Mouse (Mus musculus) liver, postnatal 0 days (tissue): Measurements from ENCODE around the gene Pbxip1. TPM values are rescaled to one million over a fixed set of nuclear protein-coding genes. Genes with fewer than 3 reads are reported as not detected.

Experiments
- ATAC-seq: fragments of 200-750 bp; cut with Nextera tagmentation; 2 replicates; pipeline ENCODE4 v1.8.0; 2017; ENCODE audit warnings: mild to moderate bottlenecking, moderate library complexity
- DNase-seq: peaks from one replicate; pipeline ENCODE4 v3.0.0-alpha.2; 2016
- H3K27ac ChIP-seq: fragments of 300-500 bp; sonication (generic); 2 replicates; pipeline ENCODE4 v1.5.1; 2014; ENCODE audit warnings: antibody characterized with exemption, moderate library complexity, mild to moderate bottlenecking, low read depth
- H3K27me3 ChIP-seq: fragments of 300-500 bp; sonication (generic); 2 replicates; pipeline ENCODE4 v1.6.1; 2014; ENCODE audit warnings: low read length, control low read depth, mixed read lengths; ENCODE audit not compliant: insufficient read depth
- H3K36me3 ChIP-seq: fragments of 300-500 bp; sonication (generic); replicated peaks from 2 replicates; pipeline ENCODE4 v1.6.1; 2014; ENCODE audit warnings: mild to moderate bottlenecking, control low read depth, low read length, moderate library complexity, mixed read lengths; ENCODE audit not compliant: insufficient read depth
- H3K4me1 ChIP-seq: fragments of 300-500 bp; sonication (generic); 2 replicates; pipeline ENCODE4 v1.6.1; 2014; ENCODE audit warnings: antibody characterized with exemption, mild to moderate bottlenecking, control low read depth; ENCODE audit not compliant: insufficient read depth
- H3K4me2 ChIP-seq: fragments of 300-500 bp; sonication (generic); 2 replicates; pipeline ENCODE4 v1.6.1; 2014; ENCODE audit warnings: low read depth, mild to moderate bottlenecking, low read length, moderate library complexity, mixed read lengths
- H3K4me3 ChIP-seq: fragments of 300-500 bp; sonication (generic); 2 replicates; pipeline ENCODE4 v1.5.1; 2014; ENCODE audit warnings: low read depth, low read length
- H3K9ac ChIP-seq: fragments of 300-500 bp; sonication (generic); replicated peaks from 2 replicates; pipeline ENCODE4 v1.6.1; 2014; ENCODE audit warnings: mild to moderate bottlenecking, moderate library complexity
- H3K9me3 ChIP-seq: fragments of 300-500 bp; sonication (generic); 2 replicates; pipeline ENCODE4 v1.6.1; 2016; ENCODE audit warnings: mild to moderate bottlenecking, control low read depth, low read length, mixed read lengths
- CTCF ChIP-seq: sonication (generic); IDR thresholded peaks from 2 replicates; pipeline ENCODE4 v1.5.1; 2016; ENCODE audit warnings: antibody characterized with exemption, low read depth
- EP300 ChIP-seq: IDR thresholded peaks from 2 replicates; pipeline ENCODE4 v1.6.1; 2016; ENCODE audit warnings: antibody characterized with exemption, low read depth, mild to moderate bottlenecking
- whole genome bisulfite sequencing: fragments of 180-500 bp; shearing (Covaris S2); extraction: QIAGEN DNeasy Blood & Tissue Kit; methylation state at CpG from one replicate; pipeline ENCODE4 v1.1.7; 2014; ENCODE audit not compliant: insufficient replicate concordance; 5-methylcytosine and 5-hydroxymethylcytosine counted together
- polyA plus RNA-seq: library from polyadenylated mRNA; unstranded; fragments of >200 nt; fragmentation: Nextera tagmentation; extraction: Ambion mirVana; gene quantifications from 2 replicates; pipeline ENCODE4 v1.2.1, GENCODE M21; 2015

Gene Pbxip1
- polyA plus RNA-seq, 1 experiment from 2014 or later: 9.4 TPM

GRCm38 (mm10) chr3:89486916-89487702, 50.6 kb downstream of the Pbxip1 start:
- WGBS: 57% methylated on average over 20 of the region's 20 CpGs
- Histone ChIP-seq H3K4me3 (no peak overlapping the region), H3K9ac (no peak overlapping the region), H3K4me1 (peaks cover 2% of the 10 kb centered on the region; the same call in 1 of the 2 replicates), H3K27me3 (no peaks in the 10 kb centered on the region), H3K4me2 (no peak overlapping the region), H3K9me3 (no peaks in the 10 kb centered on the region), H3K27ac (no peak overlapping the region), H3K36me3 (no peaks in the 10 kb centered on the region)
- ATAC-seq (no peak), DNase-seq (no peak)
- no peak for TF ChIP-seq CTCF
- no peak for TF ChIP-seq EP300

- ATAC-seq (no peak), DNase-seq (no peak)
- Histone ChIP-seq H3K27me3 (no peaks in the 10 kb centered on the region), H3K9ac (no peak overlapping the region), H3K27ac (no peak overlapping the region), H3K4me3 (no peak overlapping the region), H3K9me3 (no peaks in the 10 kb centered on the region), H3K36me3 (no peaks in the 10 kb centered on the region), H3K4me1 (no peaks in the 10 kb centered on the region; the same call in 1 of the 2 replicates), H3K4me2 (no peak overlapping the region)
- TF ChIP-seq EP300: no peak
- TF ChIP-seq CTCF: peak; percentile 32
- 75% methylated on average over 3 of the region's 3 CpGs for WGBS
These were observed 54.3 kb downstream of the Pbxip1 start for GRCm38 (mm10) chr3:89490790-89491189.

DNA sequence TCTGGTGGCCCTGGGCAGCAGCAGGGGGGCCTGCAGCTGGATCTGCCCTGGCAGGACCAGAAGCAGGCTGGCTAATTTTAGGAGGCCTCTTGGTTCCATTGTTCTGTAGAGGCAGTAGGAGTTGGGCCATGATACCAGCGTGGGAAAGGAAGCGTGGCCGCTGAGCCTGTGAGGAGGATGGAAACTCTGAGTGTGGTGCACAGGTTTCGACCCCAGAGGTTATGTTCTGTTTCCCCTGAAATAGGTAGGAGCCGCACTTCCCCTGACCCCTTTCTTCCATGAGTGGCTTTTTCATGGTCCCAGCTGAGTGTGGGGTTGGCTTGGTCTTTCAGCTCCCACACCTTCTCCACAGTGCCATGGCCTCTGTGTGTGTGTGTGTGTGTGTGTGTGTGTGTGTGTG, 55.1 kb downstream of the Pbxip1 start:
- H3K4me2 ChIP-seq: no peak overlapping the region
- H3K27me3 ChIP-seq: no peaks in the 10 kb centered on the region
- 75% methylated on average over 5 of the region's 5 CpGs for WGBS
- no peaks in the 10 kb centered on the region for H3K9me3 ChIP-seq
- TF ChIP-seq EP300: no peak
- no peak for TF ChIP-seq CTCF
- no peak for DNase-seq
- no peak overlapping the region for H3K9ac ChIP-seq
- H3K27ac ChIP-seq: no peak overlapping the region
- H3K36me3 ChIP-seq: no peaks in the 10 kb centered on the region
- no peak for ATAC-seq
- no peak overlapping the region for H3K4me3 ChIP-seq
- H3K4me1 ChIP-seq: no peaks in the 10 kb centered on the region; the same call in 1 of the 2 replicates

DNA sequence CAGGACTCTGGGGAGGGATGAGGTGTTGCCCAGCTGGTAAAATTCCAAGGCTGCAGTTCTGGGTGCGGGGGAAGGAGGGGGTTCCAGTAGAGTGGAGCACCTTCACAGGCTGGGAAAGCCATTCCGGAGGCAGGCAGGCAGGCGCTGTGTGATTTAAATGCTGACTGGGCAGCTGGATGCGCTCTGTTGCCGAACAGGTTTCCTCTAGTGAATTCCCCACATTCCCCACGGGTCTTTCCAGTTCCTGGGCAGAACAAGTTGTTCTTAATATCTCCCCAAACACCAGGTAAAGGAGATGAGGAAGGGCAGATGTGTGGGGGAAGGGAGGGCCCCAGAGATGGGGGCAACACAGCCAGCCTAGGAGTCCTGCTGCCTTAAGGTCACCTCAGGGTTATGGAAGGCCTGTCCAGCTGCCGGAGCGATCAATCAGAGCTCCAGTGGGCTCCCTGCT, 56.2 kb downstream of the Pbxip1 start:
- 64% methylated on average over 8 of the region's 8 CpGs for WGBS
- TF ChIP-seq CTCF (no peak), EP300 (no peak)
- H3K9ac ChIP-seq: no peak overlapping the region
- no peak overlapping the region for H3K27ac ChIP-seq
- DNase-seq (no peak), ATAC-seq (no peak)
- H3K4me2 ChIP-seq: no peak overlapping the region
- H3K4me3 ChIP-seq: no peak overlapping the region
- no peaks in the 10 kb centered on the region for H3K9me3 ChIP-seq
- no peaks in the 10 kb centered on the region for H3K36me3 ChIP-seq
- no peaks in the 10 kb centered on the region for H3K27me3 ChIP-seq
- no peaks in the 10 kb centered on the region for H3K4me1 ChIP-seq

DNA sequence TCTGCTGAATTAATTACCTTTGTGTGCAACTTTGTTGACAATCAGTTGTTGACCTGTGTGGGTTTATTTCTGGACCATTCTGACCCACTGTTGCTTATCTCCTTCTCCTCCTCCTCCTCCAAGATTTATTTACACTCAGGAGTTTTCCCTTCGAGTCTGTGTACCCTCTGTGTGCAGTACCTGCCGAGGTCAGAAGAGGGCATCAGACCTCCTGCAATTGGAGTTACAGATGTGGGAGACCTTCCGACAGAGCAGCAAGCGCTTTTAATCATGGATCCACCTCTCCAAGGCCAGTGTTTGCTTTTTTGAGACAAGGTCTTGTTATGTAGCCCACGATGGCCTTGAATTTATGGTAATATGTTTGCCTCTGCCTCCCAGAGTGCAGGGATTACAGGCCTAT, 58.1 kb downstream of the Pbxip1 start:
- Histone ChIP-seq H3K4me3 (no peak overlapping the region), H3K9ac (no peak overlapping the region), H3K27me3 (no peaks in the 10 kb centered on the region), H3K9me3 (no peaks in the 10 kb centered on the region), H3K4me2 (no peak overlapping the region), H3K36me3 (no peaks in the 10 kb centered on the region), H3K4me1 (no peaks in the 10 kb centered on the region), H3K27ac (no peak overlapping the region)
- WGBS: 74% methylated on average over 5 of the region's 5 CpGs
- TF ChIP-seq EP300 (no peak), CTCF (peak; percentile 17; the same call in 1 of the 2 replicates)
- no peak for ATAC-seq
- no peak for DNase-seq

- H3K4me2 ChIP-seq: no peak overlapping the region
- no peak for TF ChIP-seq EP300
- TF ChIP-seq CTCF: 0 out of 2 replicates have a peak, but pooled peaks have one; percentile 3
- no peaks in the 10 kb centered on the region for H3K27me3 ChIP-seq
- 57% methylated on average over 3 of the region's 3 CpGs for WGBS
- H3K9ac ChIP-seq: no peak overlapping the region
- ATAC-seq: no peak
- no peak overlapping the region for H3K4me3 ChIP-seq
- no peaks in the 10 kb centered on the region for H3K36me3 ChIP-seq
- no peak overlapping the region for H3K27ac ChIP-seq
- no peak for DNase-seq
- H3K4me1 ChIP-seq: no peaks in the 10 kb centered on the region
- H3K9me3 ChIP-seq: no peaks in the 10 kb centered on the region
These were observed 59.9 kb downstream of the Pbxip1 start for GRCm38 (mm10) chr3:89496366-89496765.
